12 mouse cellular contexts compared by ENCODE assay signal in the genomic region with DNA sequence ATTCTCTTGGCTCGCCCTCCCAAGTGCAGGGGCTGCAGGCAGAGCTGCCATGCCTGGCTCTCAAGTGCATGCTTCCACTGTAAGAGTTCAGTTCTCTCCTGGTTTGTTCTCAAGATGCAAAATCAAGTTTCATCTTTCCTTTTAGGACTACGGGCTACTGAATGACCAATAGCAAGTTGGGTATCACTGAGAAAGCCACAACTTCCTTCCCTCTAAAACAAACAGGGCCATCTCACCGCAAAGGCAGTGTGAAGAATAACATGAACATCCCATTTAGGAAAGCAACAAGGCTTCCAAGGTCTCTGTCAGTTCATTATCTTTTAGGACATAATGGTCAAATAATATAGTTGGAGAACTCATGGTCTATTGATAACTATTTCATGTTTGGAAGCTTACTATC.
"Had no signal": no experiment of that assay in that cellular context is flagged by ENCODE, and none has a peak within 500 bp of the region (broad histone marks: within the 10 kb centered on the region; RNA-seq: fewer than 3 reads in every experiment).

No protein-coding gene starts in this region.

- H3K27ac ChIP-seq: left cerebral cortex, adult 2 months; liver, embryonic 13.5 days; stomach, embryonic 15.5 days had no signal

- H3K9me3 ChIP-seq: liver, embryonic 13.5 days; stomach, embryonic 15.5 days had no signal

- DNase-seq: kidney, postnatal 14 days; kidney, postnatal 4 days; layer of hippocampus, adult 9-11 months; layer of hippocampus, postnatal 36 days; liver, embryonic 13.5 days; lung, adult 2 months; lung, postnatal 14 days; lung, postnatal 4 days; midbrain, embryonic 14.5 days; thymus, postnatal 25 days had no signal

- H3K27me3 ChIP-seq: liver, embryonic 13.5 days; stomach, embryonic 15.5 days had no signal

- H3K4me3 ChIP-seq: left cerebral cortex, adult 2 months; liver, embryonic 13.5 days; stomach, embryonic 15.5 days had no signal
